Mouse (Mus musculus) kidney, postnatal 0 days (tissue): ENCODE measurements around the gene Cdk2. TPM values are rescaled to one million over a fixed set of nuclear protein-coding genes. Genes with fewer than 3 reads are reported as not detected.
A peak's percentile ranks its signal among the peaks of the same experiment; 100 is the strongest.

Experiments
- ATAC-seq: fragments of 200-750 bp; cut with Nextera tagmentation; replicated peaks from 2 replicates; pipeline ENCODE4 v1.8.0; 2017; ENCODE audit warnings: low read depth, moderate number of reproducible peaks, moderate TSS enrichment, moderate library complexity; ENCODE audit not compliant: low FRiP score
- DNase-seq: peaks from one replicate; pipeline ENCODE4 v3.0.0-alpha.2; 2016; ENCODE audit warnings: low spot score
- H3K27ac ChIP-seq: fragments of 300-500 bp; sonication (generic); 2 replicates; pipeline ENCODE4 v1.5.1; 2014; ENCODE audit warnings: mild to moderate bottlenecking
- H3K27me3 ChIP-seq: fragments of 300-500 bp; sonication (generic); 2 replicates; pipeline ENCODE4 v1.6.1; 2014; ENCODE audit warnings: low read length, mixed read lengths; ENCODE audit not compliant: insufficient read depth
- H3K36me3 ChIP-seq: fragments of 300-500 bp; sonication (generic); 2 replicates; pipeline ENCODE4 v1.6.1; 2014; ENCODE audit warnings: low read length, mixed read lengths; ENCODE audit not compliant: insufficient read depth
- H3K4me1 ChIP-seq: fragments of 300-500 bp; sonication (generic); replicated peaks from 2 replicates; pipeline ENCODE4 v1.6.1; 2014; ENCODE audit warnings: antibody characterized with exemption, low read length, mixed read lengths; ENCODE audit not compliant: insufficient read depth
- H3K4me2 ChIP-seq: fragments of 300-500 bp; sonication (generic); 2 replicates; pipeline ENCODE4 v1.6.1; 2014; ENCODE audit warnings: mild to moderate bottlenecking, low read length, moderate library complexity, mixed read lengths
- H3K4me3 ChIP-seq: fragments of 300-500 bp; sonication (generic); replicated peaks from 2 replicates; pipeline ENCODE4 v1.5.1; 2014; ENCODE audit warnings: low read depth, low read length
- H3K9ac ChIP-seq: fragments of 300-500 bp; sonication (generic); 2 replicates; pipeline ENCODE4 v1.6.1; 2014; ENCODE audit warnings: low read depth, low read length
- H3K9me3 ChIP-seq: fragments of 300-500 bp; sonication (generic); replicated peaks from 2 replicates; pipeline ENCODE4 v1.6.1; 2016; ENCODE audit warnings: low read length, inconsistent platforms, mixed read lengths
- CTCF ChIP-seq: IDR thresholded peaks from 2 replicates; pipeline ENCODE4 v1.5.1; 2016; ENCODE audit warnings: antibody characterized with exemption, low read depth, mild to moderate bottlenecking, moderate library complexity
- WGBS: fragments of 180-500 bp; shearing (Covaris S2); extraction: QIAGEN DNeasy Blood & Tissue Kit; methylation state at CpG from one replicate; pipeline ENCODE4 v1.1.7; 2014; 5-methylcytosine and 5-hydroxymethylcytosine counted together
- polyA plus RNA-seq: library from polyadenylated mRNA; unstranded; fragments of >200 nt; fragmentation: Nextera tagmentation; extraction: Ambion mirVana; gene quantifications from 2 replicates; pipeline ENCODE4 v1.2.1, GENCODE M21; 2015

The Cdk2 gene
- polyA plus RNA-seq, 1 experiment from 2014 or later = 55.9 TPM

- DNase-seq = peak; percentile 82
Observed at GRCm38 (mm10) chr10:128744680-128745601, 40.1 kb upstream of the Cdk2 start, which contains the start of gene Dgka. Gene Dgka, minus strand, starts transcription at chr10:128744855.

GRCm38 (mm10) chr10:128744211-128744610 lies 39.4 kb upstream of the Cdk2 start:
- H3K27ac ChIP-seq = peak overlapping the region; percentile 77; the same call in 1 of the 2 replicates
- WGBS = 23% methylated on average over 8 of the region's 8 CpGs

More at GRCm38 (mm10) chr10:128744680-128745601, 40.1 kb upstream of the Cdk2 start, which contains the start of gene Dgka:
- 26% methylated on average over 18 of the region's 18 CpGs for WGBS
- H3K27me3 ChIP-seq = no peaks in the 10 kb centered on the region
- H3K4me1 ChIP-seq = peaks cover 28% of the 10 kb centered on the region
- peak within 1 kb of the TSS; percentile 72 for H3K9ac ChIP-seq
- H3K36me3 ChIP-seq = no peaks in the 10 kb centered on the region
- H3K4me3 ChIP-seq = peak within 1 kb of the TSS; percentile 73
- peak within 1 kb of the TSS; percentile 77 for H3K27ac ChIP-seq
- H3K9me3 ChIP-seq = no peaks in the 10 kb centered on the region
- peak within 1 kb of the TSS; percentile 98 for H3K4me2 ChIP-seq
- ATAC-seq = no peak
- TF ChIP-seq CTCF = peak; percentile 65

DNA sequence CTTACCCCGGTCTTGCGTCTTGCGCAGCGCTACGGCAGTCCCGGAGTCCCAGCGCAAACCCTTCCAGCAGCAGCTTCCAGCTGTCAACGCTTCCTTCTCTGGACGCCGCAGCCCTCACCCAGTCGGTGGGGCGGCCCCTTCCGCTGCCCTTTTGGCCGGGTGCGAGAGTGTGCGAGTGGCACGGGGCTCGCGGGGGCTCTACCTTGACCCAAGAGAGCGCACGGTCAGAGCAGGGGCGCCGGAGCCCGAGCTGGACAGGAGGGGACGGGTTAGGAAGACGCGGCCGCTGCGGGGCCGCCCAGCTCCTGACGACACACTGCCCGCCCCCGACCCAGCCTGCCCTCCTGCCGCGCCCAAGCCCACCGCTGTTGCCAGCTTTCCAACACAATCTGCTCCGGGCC lies 39.0 kb upstream of the Cdk2 start:
- Histone ChIP-seq H3K36me3 (no peaks in the 10 kb centered on the region), H3K4me3 (peak overlapping the region; percentile 73), H3K4me1 (peaks cover 23% of the 10 kb centered on the region), H3K9me3 (no peaks in the 10 kb centered on the region), H3K27me3 (no peaks in the 10 kb centered on the region), H3K4me2 (peak overlapping the region; percentile 98), H3K9ac (peak overlapping the region; percentile 72), H3K27ac (peak overlapping the region; percentile 77)
- DNase-seq = peak; percentile 73
- under 1% methylated on average over 37 of the region's 37 CpGs for WGBS
- TF ChIP-seq CTCF = no peak
- ATAC-seq = peak; percentile 34; the same call in 1 of the 2 replicates

More at GRCm38 (mm10) chr10:128744211-128744610, 39.4 kb upstream of the Cdk2 start:
- Histone ChIP-seq H3K36me3 (no peaks in the 10 kb centered on the region), H3K4me1 (peaks cover 27% of the 10 kb centered on the region), H3K4me2 (peak overlapping the region; percentile 98), H3K9me3 (no peaks in the 10 kb centered on the region), H3K27me3 (no peaks in the 10 kb centered on the region), H3K4me3 (peak overlapping the region; percentile 73), H3K9ac (peak overlapping the region; percentile 72)
- no peak for ATAC-seq
- DNase-seq = peak; percentile 3
- no peak for TF ChIP-seq CTCF

- Histone ChIP-seq H3K27me3 (no peaks in the 10 kb centered on the region), H3K27ac (peak overlapping the region; percentile 77; the same call in 1 of the 2 replicates), H3K4me2 (peak overlapping the region; percentile 98), H3K9ac (peak overlapping the region; percentile 72), H3K9me3 (no peaks in the 10 kb centered on the region), H3K4me3 (peak overlapping the region; percentile 73), H3K36me3 (no peaks in the 10 kb centered on the region), H3K4me1 (peaks cover 23% of the 10 kb centered on the region)
- DNase-seq (peak; percentile 7), ATAC-seq (no peak)
- 5% methylated on average over 7 of the region's 7 CpGs for WGBS
- no peak for TF ChIP-seq CTCF
Observed at GRCm38 (mm10) chr10:128743235-128743634, 38.4 kb upstream of the Cdk2 start.

DNA sequence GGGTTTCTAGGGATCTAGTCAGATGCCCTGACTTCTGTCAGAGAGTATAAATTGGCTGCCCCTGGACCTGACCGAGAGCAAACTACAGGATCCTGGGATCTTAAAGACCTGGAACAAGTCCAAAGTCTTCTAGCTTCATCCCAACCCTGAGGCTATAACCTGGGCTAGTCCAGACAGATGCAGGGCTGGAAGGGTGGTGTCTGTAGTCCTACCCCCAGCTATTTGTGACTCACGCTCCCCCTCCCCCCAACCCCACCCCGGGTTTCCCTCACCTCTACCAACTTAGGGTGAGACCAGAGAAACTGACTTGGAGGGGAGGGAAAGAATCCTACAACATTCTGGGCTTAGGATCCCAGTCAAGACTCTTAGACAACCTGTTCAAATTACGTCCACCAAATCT lies 37.8 kb upstream of the Cdk2 start:
- DNase-seq = no peak
- no peak for ATAC-seq
- Histone ChIP-seq H3K27ac (no peak overlapping the region), H3K4me1 (peaks cover 23% of the 10 kb centered on the region), H3K9ac (no peak overlapping the region), H3K36me3 (no peaks in the 10 kb centered on the region), H3K27me3 (no peaks in the 10 kb centered on the region), H3K4me3 (peak overlapping the region; percentile 73; the same call in 1 of the 2 replicates), H3K9me3 (no peaks in the 10 kb centered on the region), H3K4me2 (peak overlapping the region; percentile 98)
- 31% methylated on average over 4 of the region's 4 CpGs for WGBS
- TF ChIP-seq CTCF = no peak

GRCm38 (mm10) chr10:128740296-128740695 lies 35.5 kb upstream of the Cdk2 start:
- Histone ChIP-seq H3K27ac (no peak overlapping the region), H3K9me3 (no peaks in the 10 kb centered on the region), H3K27me3 (no peaks in the 10 kb centered on the region), H3K4me2 (no peak overlapping the region), H3K4me1 (peaks cover 21% of the 10 kb centered on the region), H3K9ac (no peak overlapping the region), H3K4me3 (no peak overlapping the region), H3K36me3 (no peaks in the 10 kb centered on the region)
- ATAC-seq (no peak), DNase-seq (no peak)
- WGBS = 84% methylated on average over 2 of the region's 2 CpGs
- TF ChIP-seq CTCF = no peak
